Mouse (Mus musculus): ENCODE measurements at regions not wholly inside any gene's neighbourhood (a gene's known extent, or its start where the extent isn't known, plus 50 kb on each side); places are given as distances from the start of the nearest gene placed in this dataset.
"Not testable (repeated sequence)": the region's sequence is repeated elsewhere in the genome, so short reads cannot be mapped to it uniquely, and the experiment has no call there.

GRCm38 (mm10) chr14:53351457-53351856 is 855.9 kb upstream of the Olfr1507 start:
- H3K36me3 ChIP-seq (ENCODE audit: control insufficient read depth, insufficient read depth, low read length); H3K4me1 ChIP-seq (ENCODE audit: control insufficient read depth, insufficient read depth, low read length); H3K4me2 ChIP-seq (replicated peaks; ENCODE audit: low read depth, low read length, severe bottlenecking); H3K9me3 ChIP-seq (ENCODE audit: control insufficient read depth, low read length); H3K27ac ChIP-seq (replicated peaks; ENCODE audit: low read depth, low read length); ATAC-seq (ENCODE audit: low FRiP score, low read depth); H3K9ac ChIP-seq (ENCODE audit: low read depth, low read length, severe bottlenecking); DNase-seq (ENCODE audit: low spot score); H3K4me3 ChIP-seq (replicated peaks; ENCODE audit: low read length); H3K27me3 ChIP-seq (ENCODE audit: control insufficient read depth, insufficient read depth, low read length): not testable (repeated sequence)
- WGBS = no CpG with 5 or more reads among the region's 3 CpGs

DNA sequence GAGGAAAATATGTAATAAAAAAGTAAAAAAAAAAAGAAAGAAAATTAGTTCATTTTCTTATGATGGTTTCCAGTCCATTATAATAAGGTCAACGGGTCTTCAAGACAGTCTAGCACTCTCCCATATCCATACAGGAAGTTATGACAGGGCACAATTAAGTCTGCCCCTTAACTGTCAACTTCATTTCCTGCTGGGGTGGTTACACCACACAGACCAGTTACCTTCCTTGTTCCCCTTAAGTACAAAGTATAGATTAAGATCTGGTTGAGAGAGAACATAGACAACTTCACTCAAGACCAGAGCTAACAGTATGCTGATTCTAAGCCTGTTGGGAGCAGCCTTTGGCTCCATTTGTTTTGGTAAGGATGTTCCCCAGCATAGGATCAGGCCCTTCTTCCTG is 855.2 kb upstream of the Olfr1507 start:
- ATAC-seq (ENCODE audit: low FRiP score, low read depth) = not testable (repeated sequence)
- WGBS = 70% methylated on average over 1 of the region's 1 CpGs

DNA sequence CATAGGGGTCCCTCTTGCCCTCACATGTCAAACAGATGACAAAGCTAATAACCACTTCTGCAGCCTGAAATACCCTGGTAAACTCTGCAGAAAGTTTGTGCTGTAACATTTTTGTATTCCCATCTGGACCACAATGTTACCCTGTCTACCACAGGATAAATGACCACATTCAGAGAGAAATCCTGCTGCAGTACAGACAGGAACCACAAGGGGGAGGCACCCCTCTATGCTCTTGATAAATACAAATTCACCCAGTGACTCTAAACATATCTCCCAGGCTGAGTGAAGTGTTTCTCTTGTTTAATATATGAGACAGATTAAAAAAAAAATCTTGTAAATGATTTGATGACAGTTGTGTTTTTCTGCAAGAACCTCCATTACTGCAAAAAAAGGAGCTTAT is 853.6 kb upstream of the Olfr1507 start:
- not testable (repeated sequence) for H3K4me2 ChIP-seq (replicated peaks; ENCODE audit: low read depth, low read length, severe bottlenecking); DNase-seq (ENCODE audit: low spot score); H3K4me3 ChIP-seq (replicated peaks; ENCODE audit: low read length); H3K27me3 ChIP-seq (ENCODE audit: control insufficient read depth, insufficient read depth, low read length); H3K9ac ChIP-seq (ENCODE audit: low read depth, low read length, severe bottlenecking); H3K36me3 ChIP-seq (ENCODE audit: control insufficient read depth, insufficient read depth, low read length); ATAC-seq (ENCODE audit: low FRiP score, low read depth); H3K9me3 ChIP-seq (ENCODE audit: control insufficient read depth, low read length); H3K4me1 ChIP-seq (ENCODE audit: control insufficient read depth, insufficient read depth, low read length); H3K27ac ChIP-seq (replicated peaks; ENCODE audit: low read depth, low read length)

More for the DNA sequence above, 855.2 kb upstream of the Olfr1507 start:
- not testable (repeated sequence) for H3K27ac ChIP-seq (replicated peaks; ENCODE audit: low read depth, low read length); DNase-seq (ENCODE audit: low spot score); H3K27me3 ChIP-seq (ENCODE audit: control insufficient read depth, insufficient read depth, low read length); H3K4me2 ChIP-seq (replicated peaks; ENCODE audit: low read depth, low read length, severe bottlenecking); H3K9me3 ChIP-seq (ENCODE audit: control insufficient read depth, low read length); H3K4me1 ChIP-seq (ENCODE audit: control insufficient read depth, insufficient read depth, low read length); H3K4me3 ChIP-seq (replicated peaks; ENCODE audit: low read length); H3K36me3 ChIP-seq (ENCODE audit: control insufficient read depth, insufficient read depth, low read length); H3K9ac ChIP-seq (ENCODE audit: low read depth, low read length, severe bottlenecking)

- not testable (repeated sequence) for H3K4me3 ChIP-seq (replicated peaks; ENCODE audit: low read length); ATAC-seq (ENCODE audit: low FRiP score, low read depth); H3K36me3 ChIP-seq (ENCODE audit: control insufficient read depth, insufficient read depth, low read length); H3K27me3 ChIP-seq (ENCODE audit: control insufficient read depth, insufficient read depth, low read length); DNase-seq (ENCODE audit: low spot score); H3K9me3 ChIP-seq (ENCODE audit: control insufficient read depth, low read length); H3K27ac ChIP-seq (replicated peaks; ENCODE audit: low read depth, low read length); H3K9ac ChIP-seq (ENCODE audit: low read depth, low read length, severe bottlenecking); H3K4me1 ChIP-seq (ENCODE audit: control insufficient read depth, insufficient read depth, low read length); H3K4me2 ChIP-seq (replicated peaks; ENCODE audit: low read depth, low read length, severe bottlenecking)
- WGBS = 46% methylated on average over 2 of the region's 2 CpGs
These were observed 850.0 kb upstream of the Olfr1507 start for GRCm38 (mm10) chr14:53345568-53345967.

DNA sequence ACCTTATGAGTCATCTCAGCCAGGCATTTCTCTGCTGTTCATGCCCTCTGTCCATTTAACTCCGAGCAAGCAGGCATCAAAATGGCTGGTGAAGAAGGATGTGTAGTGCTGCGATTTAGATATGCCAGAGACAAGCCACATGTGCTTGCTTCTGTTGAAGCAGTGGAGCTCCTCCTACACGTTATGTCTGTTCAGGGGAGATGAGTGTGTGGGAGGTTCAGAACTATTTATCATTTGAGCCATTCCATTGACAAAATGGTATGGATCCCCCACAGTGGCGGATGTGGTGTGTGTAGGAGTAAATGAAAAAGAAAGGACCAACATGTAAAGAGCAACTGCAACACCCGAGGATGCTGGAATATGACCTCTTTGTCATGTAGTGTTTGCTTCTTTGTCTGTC is 848.3 kb upstream of the Olfr1507 start:
- not testable (repeated sequence) for DNase-seq (ENCODE audit: low spot score); H3K27ac ChIP-seq (replicated peaks; ENCODE audit: low read depth, low read length); H3K4me3 ChIP-seq (replicated peaks; ENCODE audit: low read length); H3K9me3 ChIP-seq (ENCODE audit: control insufficient read depth, low read length); H3K36me3 ChIP-seq (ENCODE audit: control insufficient read depth, insufficient read depth, low read length); H3K4me1 ChIP-seq (ENCODE audit: control insufficient read depth, insufficient read depth, low read length); H3K4me2 ChIP-seq (replicated peaks; ENCODE audit: low read depth, low read length, severe bottlenecking); H3K27me3 ChIP-seq (ENCODE audit: control insufficient read depth, insufficient read depth, low read length); H3K9ac ChIP-seq (ENCODE audit: low read depth, low read length, severe bottlenecking); ATAC-seq (ENCODE audit: low FRiP score, low read depth)
- 75% methylated on average over 5 of the region's 5 CpGs for WGBS

- not testable (repeated sequence) for H3K4me1 ChIP-seq (ENCODE audit: control insufficient read depth, insufficient read depth, low read length); H3K9me3 ChIP-seq (ENCODE audit: control insufficient read depth, low read length); H3K27ac ChIP-seq (replicated peaks; ENCODE audit: low read depth, low read length); DNase-seq (ENCODE audit: low spot score); H3K9ac ChIP-seq (ENCODE audit: low read depth, low read length, severe bottlenecking); ATAC-seq (ENCODE audit: low FRiP score, low read depth); H3K36me3 ChIP-seq (ENCODE audit: control insufficient read depth, insufficient read depth, low read length); H3K4me2 ChIP-seq (replicated peaks; ENCODE audit: low read depth, low read length, severe bottlenecking); H3K27me3 ChIP-seq (ENCODE audit: control insufficient read depth, insufficient read depth, low read length); H3K4me3 ChIP-seq (replicated peaks; ENCODE audit: low read length)
- WGBS = 63% methylated on average over 1 of the region's 4 CpGs
These were observed 843.6 kb upstream of the Olfr1507 start for GRCm38 (mm10) chr14:53339167-53339566.

DNA sequence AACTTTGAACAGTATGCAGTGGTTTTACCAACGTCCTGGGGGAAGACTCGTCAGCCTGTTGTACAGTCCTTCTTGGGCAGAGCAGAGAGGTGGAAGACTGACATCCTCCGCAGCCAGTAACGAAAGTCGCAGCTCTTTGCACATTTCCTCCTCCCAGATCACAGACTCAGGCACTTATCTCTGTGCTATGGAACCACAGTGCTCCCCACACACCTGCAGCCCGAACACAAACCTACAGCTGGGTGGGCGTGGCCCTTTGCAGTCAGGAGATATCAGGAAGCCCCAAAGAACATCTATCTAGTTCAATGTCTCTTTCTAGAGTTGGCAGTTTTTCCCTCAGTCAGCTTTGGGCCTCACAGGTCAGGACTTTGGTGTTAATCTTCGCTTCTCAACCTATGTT is 841.9 kb upstream of the Olfr1507 start:
- WGBS = 44% methylated on average over 3 of the region's 8 CpGs
- H3K4me2 ChIP-seq (replicated peaks; ENCODE audit: low read depth, low read length, severe bottlenecking) = not testable (repeated sequence)

DNA sequence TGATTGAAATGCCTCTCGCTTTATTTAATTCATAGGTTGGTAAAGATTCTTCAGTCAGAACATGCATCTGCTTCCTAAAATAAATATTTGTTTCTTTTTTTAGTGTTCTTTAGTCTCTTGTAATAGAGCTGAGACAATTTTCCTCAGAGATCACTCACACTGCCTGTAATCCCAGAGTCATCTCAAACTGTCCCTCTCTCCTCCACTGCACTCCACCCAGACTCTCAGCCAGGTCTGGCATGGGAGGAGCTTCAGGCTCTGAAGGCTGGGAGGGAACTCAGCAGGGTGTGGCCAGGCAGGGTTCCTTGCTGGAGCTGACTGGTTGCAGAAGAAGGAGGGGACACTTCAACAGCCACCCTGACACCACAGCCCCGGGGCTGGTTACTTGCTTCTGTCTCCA is 841.2 kb upstream of the Olfr1507 start:
- H3K4me3 ChIP-seq (replicated peaks; ENCODE audit: low read length); H3K9me3 ChIP-seq (ENCODE audit: control insufficient read depth, low read length); DNase-seq (ENCODE audit: low spot score); H3K4me2 ChIP-seq (replicated peaks; ENCODE audit: low read depth, low read length, severe bottlenecking); H3K27me3 ChIP-seq (ENCODE audit: control insufficient read depth, insufficient read depth, low read length); H3K27ac ChIP-seq (replicated peaks; ENCODE audit: low read depth, low read length); H3K36me3 ChIP-seq (ENCODE audit: control insufficient read depth, insufficient read depth, low read length); H3K4me1 ChIP-seq (ENCODE audit: control insufficient read depth, insufficient read depth, low read length); H3K9ac ChIP-seq (ENCODE audit: low read depth, low read length, severe bottlenecking); ATAC-seq (ENCODE audit: low FRiP score, low read depth): not testable (repeated sequence)
- 0% methylated on average over 1 of the region's 2 CpGs for WGBS

More for the DNA sequence above, 841.9 kb upstream of the Olfr1507 start:
- not testable (repeated sequence) for H3K27ac ChIP-seq (replicated peaks; ENCODE audit: low read depth, low read length); H3K9ac ChIP-seq (ENCODE audit: low read depth, low read length, severe bottlenecking); H3K36me3 ChIP-seq (ENCODE audit: control insufficient read depth, insufficient read depth, low read length); H3K27me3 ChIP-seq (ENCODE audit: control insufficient read depth, insufficient read depth, low read length); H3K4me3 ChIP-seq (replicated peaks; ENCODE audit: low read length); H3K4me1 ChIP-seq (ENCODE audit: control insufficient read depth, insufficient read depth, low read length); DNase-seq (ENCODE audit: low spot score); ATAC-seq (ENCODE audit: low FRiP score, low read depth); H3K9me3 ChIP-seq (ENCODE audit: control insufficient read depth, low read length)

- ATAC-seq (ENCODE audit: low FRiP score, low read depth); H3K9ac ChIP-seq (ENCODE audit: low read depth, low read length, severe bottlenecking); H3K27ac ChIP-seq (replicated peaks; ENCODE audit: low read depth, low read length); H3K36me3 ChIP-seq (ENCODE audit: control insufficient read depth, insufficient read depth, low read length); H3K4me3 ChIP-seq (replicated peaks; ENCODE audit: low read length); DNase-seq (ENCODE audit: low spot score); H3K4me2 ChIP-seq (replicated peaks; ENCODE audit: low read depth, low read length, severe bottlenecking); H3K9me3 ChIP-seq (ENCODE audit: control insufficient read depth, low read length); H3K27me3 ChIP-seq (ENCODE audit: control insufficient read depth, insufficient read depth, low read length); H3K4me1 ChIP-seq (ENCODE audit: control insufficient read depth, insufficient read depth, low read length): not testable (repeated sequence)
- whole genome bisulfite sequencing = no CpG with 5 or more reads among the region's 4 CpGs
These were observed 838.9 kb upstream of the Olfr1507 start for GRCm38 (mm10) chr14:53334451-53334850.
